Mouse (Mus musculus) left cerebral cortex, adult 11 months (tissue): ENCODE results near the gene Myadml2.

Experiments
- DNase-seq: peaks from one replicate; pipeline ENCODE4 v3.0.0; 2022; ENCODE audit warnings: low spot score

Myadml2 gene

DNA sequence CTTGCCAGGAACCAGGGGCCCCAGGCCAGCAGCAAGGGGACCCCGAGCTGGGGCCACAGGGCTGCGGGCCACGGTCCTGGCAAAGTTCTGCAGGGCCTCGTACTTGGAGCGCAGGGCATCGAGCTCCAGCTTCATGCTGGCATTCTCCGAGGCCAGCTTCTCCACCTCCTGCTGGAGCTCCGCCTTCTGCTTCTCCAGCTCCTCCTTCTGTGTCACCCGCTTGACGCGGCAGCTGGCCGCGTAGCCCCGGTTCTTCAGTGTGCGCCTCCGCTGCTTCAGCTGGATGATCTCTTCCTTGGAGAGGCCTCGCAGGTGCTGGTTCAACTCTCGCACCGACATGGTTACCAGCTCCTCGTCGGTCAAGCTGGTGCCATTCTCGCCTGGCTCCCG lies 18.6 kb downstream of the Myadml2 start:
- no peak for DNase-seq

GRCm38 (mm10) chr11:120628601-120629340 lies 19.2 kb downstream of the Myadml2 start:
- DNase-seq = no peak

GRCm38 (mm10) chr11:120627468-120628300 lies 20.3 kb downstream of the Myadml2 start:
- DNase-seq = no peak

DNA sequence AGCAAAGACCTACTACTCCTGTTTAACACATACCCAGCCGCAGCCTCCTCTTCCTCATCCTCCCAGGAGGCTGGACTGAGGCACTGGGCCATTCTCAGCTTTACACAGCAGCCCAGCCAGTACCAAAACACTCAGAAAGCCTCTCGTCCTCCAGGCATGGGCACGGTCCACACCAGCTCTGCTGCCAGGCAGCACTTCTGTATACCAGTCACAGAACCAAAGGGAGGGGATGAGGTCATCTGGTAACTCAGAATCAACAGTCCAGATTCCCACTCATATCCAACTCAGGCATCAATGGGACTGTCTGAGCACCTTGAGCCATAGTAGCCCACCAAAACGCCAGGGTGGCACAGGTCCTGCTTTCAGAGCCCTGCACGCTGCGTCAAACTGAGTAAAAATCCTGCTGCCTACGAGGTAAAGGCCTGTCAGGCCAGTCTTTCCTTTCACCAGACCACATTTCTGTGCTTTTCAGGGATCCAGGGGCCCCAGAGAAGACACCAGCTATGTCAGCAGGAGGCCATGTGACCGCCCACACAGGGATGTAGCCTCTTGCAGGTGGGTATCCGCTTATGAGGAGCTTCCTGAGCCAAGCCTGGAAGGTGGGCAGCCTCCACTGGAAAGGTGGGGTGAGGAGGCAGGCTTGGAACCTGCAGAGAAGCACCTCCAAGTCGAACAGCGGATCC lies 21.0 kb downstream of the Myadml2 start:
- no peak for DNase-seq

DNA sequence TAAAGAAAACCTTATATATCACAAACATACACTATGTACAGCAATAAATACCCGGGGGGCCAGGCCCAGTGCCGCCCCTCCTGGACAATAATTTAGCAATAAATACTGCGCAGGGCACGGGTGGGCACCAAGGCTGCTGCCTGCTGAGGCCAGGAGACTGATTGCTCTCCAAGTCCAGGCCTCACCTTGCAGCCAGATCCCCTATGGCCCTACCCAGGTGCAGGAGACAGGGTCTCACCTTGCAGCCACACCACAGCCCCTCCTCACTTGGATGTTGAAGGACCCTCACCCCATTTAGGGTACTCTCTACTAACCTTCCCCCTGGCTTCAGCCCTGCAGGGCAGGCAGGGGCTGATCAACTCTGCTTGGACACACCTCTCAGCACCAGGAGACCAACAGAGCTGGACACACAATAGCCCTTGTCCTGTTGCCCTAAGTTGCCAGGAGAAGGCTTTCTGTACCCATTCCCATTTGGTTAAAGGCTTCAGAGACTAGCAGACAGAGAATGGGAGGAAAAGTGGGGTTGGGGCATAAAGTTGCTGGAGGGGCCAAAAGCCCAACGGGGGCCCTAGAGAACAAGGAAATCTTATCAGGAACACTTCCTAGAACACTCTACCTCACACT lies 22.7 kb downstream of the Myadml2 start, which contains the start of gene Sirt7:
Sirt7 (minus strand) TSS at position 89 of the 624 bp plus-strand sequence.
- no peak for DNase-seq

GRCm38 (mm10) chr11:120624680-120625111 lies 23.3 kb downstream of the Myadml2 start:
- peak; percentile 75 for DNase-seq

DNA sequence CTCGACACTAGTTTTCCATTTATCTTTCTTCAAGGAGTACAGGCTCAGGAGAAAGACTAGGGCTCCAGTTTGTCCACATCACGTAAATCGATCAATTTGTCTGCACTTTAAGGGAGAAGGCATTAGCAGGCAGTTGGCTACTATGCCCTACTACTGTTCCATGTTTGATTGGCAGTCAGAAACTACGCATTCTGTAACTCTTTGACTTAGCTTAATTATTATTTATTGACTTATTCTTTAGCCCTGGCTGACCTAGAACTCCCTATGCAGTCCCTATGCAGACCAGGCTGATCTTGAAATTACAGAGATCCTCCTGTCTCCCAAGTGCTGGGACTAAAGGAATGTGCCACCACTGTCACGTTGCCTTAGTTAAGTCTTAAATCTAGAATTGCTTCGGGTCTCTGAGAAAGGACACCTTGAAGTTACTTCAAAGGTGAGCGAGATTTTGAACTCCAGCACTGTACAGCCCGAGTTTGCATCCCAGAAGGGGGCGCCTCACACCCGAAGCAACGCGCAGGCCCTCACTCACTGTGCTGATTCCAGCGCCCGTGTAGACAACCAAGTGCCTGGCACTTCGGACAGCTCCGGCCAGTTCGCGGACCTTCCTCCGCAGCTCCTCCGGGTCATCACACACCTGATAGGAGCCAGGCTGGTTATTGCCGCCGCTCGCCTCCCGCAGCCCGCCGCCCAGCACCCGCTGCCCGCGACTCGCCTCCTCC lies 23.8 kb downstream of the Myadml2 start:
- no peak for DNase-seq

DNA sequence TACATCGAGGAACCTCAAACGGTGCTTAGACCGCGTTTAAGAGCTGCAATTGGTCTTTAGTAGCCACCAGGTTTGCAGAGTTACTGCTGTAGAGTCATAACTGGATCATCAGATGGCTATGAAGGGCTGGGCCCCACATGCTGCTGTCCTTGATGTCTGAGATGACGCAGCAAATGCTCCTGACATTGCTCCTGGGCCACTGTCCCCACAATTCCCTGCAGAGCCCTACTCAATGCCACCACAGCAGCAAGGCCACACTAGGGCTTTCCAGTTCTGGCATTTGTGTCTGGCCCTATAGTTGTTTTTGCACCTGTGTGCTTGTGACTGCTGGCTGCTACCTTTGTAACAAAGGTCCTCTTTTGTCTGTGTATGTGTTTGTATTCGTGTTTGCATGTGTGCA lies 25.2 kb downstream of the Myadml2 start:
- DNase-seq = no peak

- DNase-seq = no peak
Measured at GRCm38 (mm10) chr11:120620195-120620594, 27.8 kb downstream of the Myadml2 start.

GRCm38 (mm10) chr11:120618619-120619535 lies 29.1 kb downstream of the Myadml2 start:
- DNase-seq = no peak

DNA sequence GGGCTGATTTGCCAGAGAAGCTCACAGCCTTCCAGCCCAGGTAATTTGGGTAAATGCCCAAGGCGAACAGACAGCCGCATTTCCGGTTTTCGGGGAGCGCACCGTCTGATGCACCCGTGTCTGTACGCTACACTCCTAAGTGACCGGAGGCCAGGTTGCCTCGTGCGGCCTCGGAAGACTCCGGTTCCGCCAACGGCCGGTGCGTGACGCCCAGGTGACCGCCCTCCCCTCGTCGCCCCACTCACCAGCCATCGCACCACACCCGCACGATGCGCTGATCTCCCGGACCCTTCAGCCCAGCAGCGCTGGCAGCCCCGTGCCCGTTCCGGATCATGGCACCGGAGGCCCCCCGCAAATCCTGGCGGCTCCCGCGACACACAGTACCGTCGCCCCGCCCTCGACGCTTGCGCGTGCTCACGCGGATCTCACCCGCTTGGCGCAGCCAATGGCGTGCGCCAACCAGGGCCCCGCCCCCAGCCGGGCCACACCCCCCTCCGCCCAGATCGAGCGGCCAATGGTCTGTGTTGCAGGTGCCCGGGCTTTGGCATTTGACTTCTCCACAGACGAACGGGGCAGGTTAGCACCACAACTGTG lies 30.3 kb downstream of the Myadml2 start, which contains the start of gene Pcyt2:
Pcyt2 (minus strand) TSS at position 418 of the 594 bp plus-strand sequence.
- DNase-seq = peak; percentile 88

DNA sequence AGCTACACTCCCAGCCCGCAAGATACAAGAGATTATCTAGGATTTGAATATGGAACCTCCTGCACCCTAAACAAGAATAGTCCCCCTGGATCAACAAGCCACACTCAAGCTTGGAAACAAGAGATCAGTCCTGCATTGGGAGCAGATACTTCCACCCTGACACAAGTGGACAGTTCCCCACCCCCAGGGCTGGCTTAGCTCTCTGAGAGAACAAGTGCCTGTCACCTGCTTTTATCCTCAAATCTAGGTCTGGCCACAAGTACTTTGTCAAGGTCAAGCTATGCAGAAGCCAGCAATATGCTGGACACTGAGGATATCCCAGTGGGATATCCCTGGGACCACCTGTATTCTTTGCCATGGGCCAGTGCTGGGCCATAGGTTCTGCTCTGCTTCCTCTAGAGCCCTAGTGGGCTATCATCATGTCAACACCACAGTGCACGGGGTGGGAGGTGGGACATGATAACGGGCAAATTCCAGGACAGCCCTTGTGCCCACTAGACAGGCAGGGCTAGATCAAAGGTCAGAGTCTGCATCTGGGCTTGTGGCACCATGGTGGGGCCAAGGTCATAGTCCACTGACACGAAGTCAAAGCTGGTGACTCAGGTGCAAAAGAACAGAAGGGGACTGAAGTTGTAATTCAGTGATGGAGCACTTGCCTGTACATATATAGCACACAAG lies 31.2 kb downstream of the Myadml2 start:
- DNase-seq = no peak

GRCm38 (mm10) chr11:120615606-120616203 lies 32.3 kb downstream of the Myadml2 start:
- no peak for DNase-seq

GRCm38 (mm10) chr11:120615167-120615566 lies 32.8 kb downstream of the Myadml2 start:
- DNase-seq = no peak

DNA sequence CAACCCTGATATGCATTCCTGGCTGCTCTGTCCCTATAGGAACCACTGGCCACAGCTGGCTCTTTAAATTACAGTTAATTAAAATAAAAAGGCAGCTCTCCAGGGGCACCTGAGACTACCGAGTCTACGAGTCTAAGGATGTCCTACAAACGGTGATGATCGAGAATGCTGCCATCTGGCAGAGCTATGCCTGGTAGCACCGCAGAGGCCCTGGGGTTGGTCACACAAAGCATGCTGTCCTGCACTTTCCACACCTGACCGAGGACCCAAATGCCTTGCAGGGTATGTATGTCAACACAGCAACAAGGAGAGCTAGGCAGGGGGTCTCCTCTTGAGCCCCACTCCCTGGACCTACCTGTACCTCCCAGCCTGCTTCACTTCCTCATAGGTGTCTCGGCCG lies 34.0 kb downstream of the Myadml2 start:
- no peak for DNase-seq

- no peak for DNase-seq
Measured at GRCm38 (mm10) chr11:120613481-120613972, 34.4 kb downstream of the Myadml2 start.

GRCm38 (mm10) chr11:120612763-120613162 lies 35.2 kb downstream of the Myadml2 start:
- no peak for DNase-seq

GRCm38 (mm10) chr11:120610477-120611046 lies 37.4 kb downstream of the Myadml2 start:
- no peak for DNase-seq
